Mouse (Mus musculus) adrenal gland, adult 18-20 months (tissue): ENCODE measurements around the gene Zmynd8. TPM values are rescaled to one million over a fixed set of nuclear protein-coding genes. Genes with fewer than 3 reads are reported as not detected.

Experiments used
- DNase-seq, 2 experiments: peaks; one replicate each; pipeline ENCODE4 v3.0.0; 2021 to 2022; ENCODE audit warnings: low spot score in 2 of 2
- total RNA-seq, 2 experiments: library from RNA; stranded (reverse); gene quantifications; 1 replicate in 1 of 2; 2 replicates in 1 of 2; pipeline ENCODE4 v1.2.3; 2021

Zmynd8 gene
- total RNA-seq, 2 experiments from 2014 or later: 45.8 to 48.8 TPM

- DNase-seq: no peak
These were observed 37.7 kb downstream of the Zmynd8 start for GRCm38 (mm10) chr2:165860962-165861682.

DNA sequence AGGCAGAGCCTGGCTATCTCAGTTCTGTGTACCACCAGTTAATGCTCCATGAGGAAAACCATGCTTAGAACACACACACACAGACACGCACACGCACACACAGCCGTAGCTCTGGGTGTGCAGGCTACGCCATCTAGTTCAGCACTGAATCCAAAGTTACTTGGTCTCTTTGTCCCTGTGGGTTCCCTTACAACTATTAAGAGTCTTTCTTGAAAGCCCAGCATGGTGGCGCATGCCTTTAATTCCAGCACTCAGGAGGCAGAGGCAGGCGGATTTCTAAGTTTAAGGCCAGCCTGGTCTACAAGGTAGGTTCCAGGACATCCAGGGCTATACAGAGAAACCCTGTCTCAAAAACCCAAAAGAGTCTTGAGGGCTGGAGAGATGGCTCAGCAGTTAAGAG, 38.4 kb downstream of the Zmynd8 start:
- no peak for DNase-seq

- DNase-seq: no peak
These were observed 40.1 kb downstream of the Zmynd8 start for GRCm38 (mm10) chr2:165858453-165859384.

- peak; percentile 61 to 69 for DNase-seq
These were observed 40.9 kb downstream of the Zmynd8 start for GRCm38 (mm10) chr2:165857841-165858426.

- DNase-seq: no peak
These were observed 41.4 kb downstream of the Zmynd8 start for GRCm38 (mm10) chr2:165857395-165857831.

GRCm38 (mm10) chr2:165856611-165857200, 42.1 kb downstream of the Zmynd8 start:
- no peak for DNase-seq

- DNase-seq: no peak
These were observed 43.0 kb downstream of the Zmynd8 start for GRCm38 (mm10) chr2:165855641-165856301.

DNA sequence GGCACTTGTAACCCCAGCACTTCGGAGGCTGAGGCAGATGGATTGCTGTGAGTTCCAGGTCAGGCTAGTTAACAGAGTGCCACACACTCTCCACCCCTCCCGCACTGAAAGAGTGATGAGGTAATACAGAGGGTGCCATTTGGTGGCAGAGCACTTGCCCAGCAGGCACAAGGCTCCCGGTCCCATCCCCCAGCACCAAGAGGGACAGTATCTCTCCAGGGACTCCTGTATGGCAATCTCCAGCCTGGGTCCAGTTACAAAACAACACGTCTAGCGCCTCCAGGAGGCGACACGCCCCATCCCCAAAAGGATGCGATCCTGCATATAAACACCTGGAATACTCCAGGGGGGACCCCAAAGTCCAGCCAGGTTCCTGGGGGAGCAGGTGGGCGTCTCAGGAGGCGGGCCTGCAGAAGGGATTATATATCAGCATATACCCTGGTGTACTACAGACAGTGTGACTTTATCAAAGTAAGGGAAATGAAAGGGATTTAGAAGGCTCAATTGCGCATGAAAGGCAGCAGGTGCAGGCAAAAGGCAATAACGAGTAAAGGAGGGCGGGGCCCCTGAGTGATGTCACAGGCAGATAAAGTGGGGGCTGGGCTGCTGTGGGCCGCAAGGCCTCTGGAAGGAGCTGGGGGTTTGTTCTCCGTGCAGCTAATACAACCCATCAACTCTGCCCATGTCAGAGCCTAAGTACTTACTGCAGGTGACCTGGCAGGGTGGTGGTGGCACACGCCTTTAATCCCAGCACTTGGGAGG, 44.4 kb downstream of the Zmynd8 start:
- no peak for DNase-seq

GRCm38 (mm10) chr2:165852896-165853633, 45.8 kb downstream of the Zmynd8 start:
- DNase-seq: no peak

GRCm38 (mm10) chr2:165852453-165852852, 46.4 kb downstream of the Zmynd8 start:
- DNase-seq: peak in 1 of 2 experiments; percentile 45

GRCm38 (mm10) chr2:165851811-165852415, 46.9 kb downstream of the Zmynd8 start:
- DNase-seq: no peak

- DNase-seq: no peak
These were observed 48.0 kb downstream of the Zmynd8 start for GRCm38 (mm10) chr2:165850826-165851225.

- peak; percentile 70 to 76 for DNase-seq
These were observed 49.7 kb downstream of the Zmynd8 start for GRCm38 (mm10) chr2:165849129-165849528.

- no peak for DNase-seq
These were observed 52.0 kb downstream of the Zmynd8 start for GRCm38 (mm10) chr2:165846787-165847186.

DNA sequence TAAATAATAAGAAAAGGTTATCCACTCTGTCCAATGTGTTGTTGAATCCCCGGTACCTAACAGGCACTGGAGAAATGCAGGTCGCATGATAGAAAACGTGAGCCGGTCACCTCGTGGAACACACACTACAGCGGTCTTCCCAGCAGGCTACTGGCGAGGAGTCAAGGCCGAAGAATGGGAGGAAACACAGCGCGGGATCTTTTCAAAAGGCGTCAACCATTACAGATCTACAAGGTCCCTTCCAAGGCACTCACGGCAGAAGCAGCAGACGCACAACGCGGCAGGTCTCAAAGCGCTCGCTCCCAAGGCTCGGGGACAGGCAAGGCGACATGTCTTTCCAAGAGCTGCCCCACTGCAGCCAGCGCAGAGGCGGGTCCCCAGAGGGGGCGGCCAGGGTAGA, 53.3 kb downstream of the Zmynd8 start:
- DNase-seq: peak in 1 of 2 experiments; percentile 41

DNA sequence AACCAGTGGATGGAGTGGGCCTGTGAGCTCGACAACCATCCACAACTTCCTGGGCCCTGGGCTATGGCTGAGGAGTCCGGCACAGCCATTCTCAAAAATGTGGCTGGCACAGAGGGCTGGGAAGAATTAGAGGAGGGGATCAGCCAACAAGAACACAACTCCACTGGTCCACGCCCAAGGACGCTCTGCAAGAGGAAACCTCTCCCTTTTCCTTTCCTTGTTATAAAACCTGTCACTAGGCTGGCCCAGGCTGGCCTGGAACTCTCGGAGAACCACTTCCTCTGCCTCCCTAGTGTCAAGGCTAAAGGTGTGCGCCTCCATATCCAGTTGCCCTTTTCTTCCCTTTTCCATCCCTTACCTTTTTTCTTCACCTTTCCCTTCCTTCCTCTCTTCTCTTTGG, 55.5 kb downstream of the Zmynd8 start:
- DNase-seq: no peak

DNA sequence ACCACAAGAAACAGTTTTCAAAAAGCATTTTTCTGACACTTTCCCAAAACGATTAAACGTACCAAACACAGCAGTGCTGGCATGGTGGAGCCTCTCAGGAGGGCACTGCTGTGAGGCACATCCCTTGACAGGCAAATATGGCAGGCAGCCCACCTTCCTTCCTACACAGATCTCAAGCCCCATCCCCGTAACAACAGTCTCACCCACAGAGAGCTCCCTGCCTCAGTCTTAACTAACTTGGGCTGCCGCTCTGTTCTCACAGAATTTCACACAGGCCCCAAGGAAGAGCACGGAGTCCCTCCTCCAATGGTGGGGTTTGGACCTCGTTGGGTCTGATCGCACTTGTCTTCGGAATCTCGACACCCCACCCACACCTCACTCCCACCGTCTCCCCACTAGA, 56.6 kb downstream of the Zmynd8 start:
- no peak for DNase-seq

GRCm38 (mm10) chr2:165841805-165842204, 57.0 kb downstream of the Zmynd8 start:
- DNase-seq: no peak

DNA sequence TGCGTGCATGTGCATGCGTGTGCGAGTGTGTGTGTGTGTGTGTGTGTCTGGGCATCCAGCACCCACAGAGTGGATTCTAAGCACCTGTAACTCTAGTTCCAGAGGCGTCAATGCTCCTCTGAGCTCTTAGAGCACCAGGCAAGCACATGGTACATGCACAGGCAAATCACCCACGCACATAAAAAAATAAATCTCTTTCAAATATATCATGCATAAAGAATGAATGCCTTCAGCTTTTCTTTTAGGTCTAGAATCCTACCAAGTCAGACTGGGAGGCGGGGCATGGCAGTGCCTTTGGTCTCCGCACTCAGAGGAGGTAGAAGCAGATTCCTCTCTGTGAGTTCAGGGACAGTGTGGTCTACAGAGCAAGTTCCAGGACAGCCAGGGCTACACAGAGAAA, 58.0 kb downstream of the Zmynd8 start:
- no peak for DNase-seq
